Comparison of ENCODE assay signal across 1 mouse cellular context in the genomic region with DNA sequence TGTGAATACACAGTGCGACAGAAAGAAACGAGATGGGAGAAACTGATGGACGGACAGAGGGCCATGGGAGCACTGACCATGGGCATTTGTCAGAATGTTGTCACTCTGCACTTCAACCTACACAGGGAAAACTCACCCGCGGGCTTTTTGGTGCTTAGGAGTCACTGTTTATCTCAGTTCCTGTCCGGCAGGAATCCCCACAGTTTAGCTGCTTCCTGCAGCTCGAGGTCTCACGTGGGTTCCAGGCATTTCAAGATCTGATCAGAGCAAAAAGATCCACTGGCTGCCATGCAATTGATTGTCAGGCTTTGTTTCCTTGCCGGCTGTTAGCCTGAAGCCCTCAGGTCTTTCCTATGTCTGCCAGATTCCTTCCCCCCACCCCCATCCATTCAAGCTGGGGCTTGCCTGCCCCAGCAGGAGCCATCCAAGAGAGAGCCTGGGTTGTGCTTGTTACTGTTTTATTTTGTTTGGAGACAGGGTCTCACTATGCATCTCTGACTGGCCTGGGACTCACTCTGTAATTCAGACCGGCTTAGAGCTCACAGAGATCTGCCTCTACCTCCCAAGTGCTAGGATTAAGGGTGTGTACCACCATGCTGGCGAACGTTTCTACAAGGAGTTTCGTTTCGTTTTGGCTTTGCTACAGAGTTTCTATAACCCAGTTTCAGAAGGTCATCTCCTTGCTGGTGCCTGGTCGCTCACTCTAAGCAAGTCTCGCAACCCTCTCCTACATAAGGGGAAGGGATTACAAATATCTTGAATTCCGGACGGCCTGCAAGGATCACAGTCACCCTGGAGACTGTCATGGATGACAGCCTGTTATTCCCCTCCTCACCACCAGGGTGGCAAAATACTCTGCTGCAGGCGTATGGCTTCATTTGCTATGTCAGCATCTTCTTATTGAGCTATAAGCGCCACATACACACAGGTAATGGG.
TF ChIP-seq lines count a peak whose summit lies in the region.

No protein-coding gene starts in this region.

TF ChIP-seq in CH12.LX, 34 proteins besides CTCF, POLR2A, EP300 and RAD21:
- no peak for TF ChIP-seq KAT2A (IDR thresholded peaks at IDR 0.05; ENCODE audit: insufficient replicate concordance, low read length)
- peak; percentile 67; the same call in 1 of the 2 replicates for TF ChIP-seq CHD2 (IDR thresholded peaks at IDR 0.05; ENCODE audit: low read length)
- peak; percentile 42 for TF ChIP-seq SMC3 (IDR thresholded peaks at IDR 0.05; ENCODE audit: low read depth, low read length)
- no peak for TF ChIP-seq POLR2AphosphoS2 (IDR thresholded peaks at IDR 0.05; ENCODE audit: low read depth, low read length)
- TF ChIP-seq HCFC1 (IDR thresholded peaks at IDR 0.05; ENCODE audit: low read depth, low read length): no peak
- 0 out of 2 replicates have a peak, but pooled peaks have one; percentile 10 for TF ChIP-seq NRF1 (IDR thresholded peaks at IDR 0.05; ENCODE audit: low read depth, low read length)
- peak; percentile 25; the same call in 1 of the 2 replicates for TF ChIP-seq ETS1 (conservative IDR thresholded peaks at IDR 0.05; ENCODE audit: low read depth, low read length)
- TF ChIP-seq CHD1 (IDR thresholded peaks at IDR 0.05; ENCODE audit: low read depth, low read length): peak; percentile 95
- peak; percentile 42; the same call in 1 of the 2 replicates for TF ChIP-seq MEF2A (IDR thresholded peaks at IDR 0.05; ENCODE audit: borderline replicate concordance, low read depth, low read length)
- TF ChIP-seq ZKSCAN1 (IDR thresholded peaks at IDR 0.05; ENCODE audit: borderline replicate concordance, low read depth, low read length): no peak
- TF ChIP-seq NELFE (IDR thresholded peaks at IDR 0.05; ENCODE audit: low read depth, low read length): peak; percentile 32; the same call in 1 of the 2 replicates
- peak; percentile 61 for TF ChIP-seq MAX (IDR thresholded peaks at IDR 0.05; ENCODE audit: low read length)
- no peak; the same call in 1 of the 2 replicates for TF ChIP-seq MXI1 (IDR thresholded peaks at IDR 0.05; ENCODE audit: low read depth, low read length)
- peak; percentile 31 for TF ChIP-seq IRF4 (IDR thresholded peaks at IDR 0.05; ENCODE audit: low read depth, low read length)
- peak; percentile 43; the same call in 1 of the 2 replicates for TF ChIP-seq RCOR1 (conservative IDR thresholded peaks at IDR 0.05; ENCODE audit: low read depth, low read length)
- TF ChIP-seq TBP (conservative IDR thresholded peaks at IDR 0.05; ENCODE audit: low read depth, low read length): 0 out of 2 replicates have a peak, but pooled peaks have one; percentile 52
- peak; percentile 61; the same call in 1 of the 2 replicates for TF ChIP-seq BHLHE40 (IDR thresholded peaks at IDR 0.05; ENCODE audit: low read depth, low read length)
- peak; percentile 100 for TF ChIP-seq MAFK (IDR thresholded peaks at IDR 0.05; ENCODE audit: insufficient replicate concordance, low read length)
- TF ChIP-seq MYC (IDR thresholded peaks at IDR 0.05; ENCODE audit: low read depth, low read length): 0 out of 2 replicates have a peak, but pooled peaks have one; percentile 13
- no peak for TF ChIP-seq USF1 (IDR thresholded peaks at IDR 0.05; ENCODE audit: low read depth, low read length)
- TF ChIP-seq SIN3A (IDR thresholded peaks at IDR 0.05; ENCODE audit: low read length): peak; percentile 73
TF ChIP-seq in CH12.LX: peak in this region for 15.
